Mouse (Mus musculus) liver, embryonic 16.5 days (tissue): ENCODE measurements at regions not wholly inside any gene's neighbourhood (a gene's known extent, or its start where the extent isn't known, plus 50 kb on each side); places are given as distances from the start of the nearest gene placed in this dataset.

Source experiments
- ATAC-seq: fragments of 200-750 bp; cut with Nextera tagmentation; 2 replicates; pipeline ENCODE4 v1.8.0; 2017; ENCODE audit warnings: low read depth, mild to moderate bottlenecking, moderate number of reproducible peaks, moderate library complexity
- H3K27ac ChIP-seq: fragments of 300-500 bp; sonication (generic); 2 replicates; pipeline ENCODE4 v1.5.1; 2014; ENCODE audit warnings: mild to moderate bottlenecking, low read length
- H3K27me3 ChIP-seq: fragments of 300-500 bp; sonication (generic); 2 replicates; pipeline ENCODE4 v1.6.1; 2014; ENCODE audit warnings: low read depth, low read length, mixed read lengths; ENCODE audit not compliant: control insufficient read depth, insufficient read depth
- H3K36me3 ChIP-seq: fragments of 300-500 bp; sonication (generic); 2 replicates; pipeline ENCODE4 v1.6.1; 2014; ENCODE audit warnings: mild to moderate bottlenecking; ENCODE audit not compliant: control insufficient read depth, insufficient read depth
- H3K4me1 ChIP-seq: fragments of 300-500 bp; sonication (generic); 2 replicates; pipeline ENCODE4 v1.6.1; 2014; ENCODE audit warnings: low read depth, low read length, mixed read lengths; ENCODE audit not compliant: control insufficient read depth
- H3K4me2 ChIP-seq: fragments of 300-500 bp; sonication (generic); 2 replicates; pipeline ENCODE4 v1.6.1; 2014; ENCODE audit warnings: low read depth, low read length, mixed read lengths
- H3K4me3 ChIP-seq: fragments of 300-500 bp; sonication (generic); 2 replicates; pipeline ENCODE4 v1.5.1; 2014; ENCODE audit warnings: low read depth, mild to moderate bottlenecking, low read length
- H3K9ac ChIP-seq: fragments of 300-500 bp; sonication (generic); 2 replicates; pipeline ENCODE4 v1.6.1; 2014; ENCODE audit warnings: low read depth, low read length
- H3K9me3 ChIP-seq: fragments of 300-500 bp; sonication (generic); replicated peaks from 2 replicates; pipeline ENCODE4 v1.6.1; 2016; ENCODE audit warnings: low read length; ENCODE audit not compliant: control insufficient read depth
- WGBS: fragments of 180-500 bp; shearing (Covaris S2); extraction: QIAGEN DNeasy Blood & Tissue Kit; methylation state at CpG from one replicate; pipeline ENCODE4 v1.1.7; 2014; ENCODE audit not compliant: insufficient replicate concordance; 5-methylcytosine and 5-hydroxymethylcytosine counted together

GRCm38 (mm10) chr19:60408436-60408835 lies 59.7 kb downstream of the Prlhr start:
- H3K27me3 ChIP-seq: no peaks in the 10 kb centered on the region

GRCm38 (mm10) chr19:60399425-60399824 lies 68.7 kb downstream of the Prlhr start:
- 28% methylated on average over 3 of the region's 3 CpGs for WGBS
- H3K4me2 ChIP-seq: peak overlapping the region; percentile 24; the same call in 1 of the 2 replicates
- peak; percentile 96 for ATAC-seq

More at GRCm38 (mm10) chr19:60408436-60408835, 59.7 kb downstream of the Prlhr start:
- no peak overlapping the region for H3K27ac ChIP-seq
- ATAC-seq: no peak
- H3K9me3 ChIP-seq: no peaks in the 10 kb centered on the region
- no peak overlapping the region for H3K4me2 ChIP-seq
- H3K36me3 ChIP-seq: no peaks in the 10 kb centered on the region
- 64% methylated on average over 3 of the region's 3 CpGs for WGBS
- H3K4me3 ChIP-seq: no peak overlapping the region
- H3K4me1 ChIP-seq: no peaks in the 10 kb centered on the region
- H3K9ac ChIP-seq: no peak overlapping the region

GRCm38 (mm10) chr19:60397666-60398065 lies 70.4 kb downstream of the Prlhr start:
- H3K4me2 ChIP-seq: no peak overlapping the region
- H3K4me1 ChIP-seq: peaks cover 3% of the 10 kb centered on the region; the same call in 1 of the 2 replicates
- 59% methylated on average over 1 of the region's 1 CpGs for WGBS
- no peaks in the 10 kb centered on the region for H3K9me3 ChIP-seq
- no peak overlapping the region for H3K27ac ChIP-seq
- no peaks in the 10 kb centered on the region for H3K27me3 ChIP-seq
- no peaks in the 10 kb centered on the region for H3K36me3 ChIP-seq
- H3K4me3 ChIP-seq: no peak overlapping the region
- ATAC-seq: no peak
- no peak overlapping the region for H3K9ac ChIP-seq

More at GRCm38 (mm10) chr19:60399425-60399824, 68.7 kb downstream of the Prlhr start:
- Histone ChIP-seq H3K4me1 (peaks cover 3% of the 10 kb centered on the region; the same call in 1 of the 2 replicates), H3K36me3 (no peaks in the 10 kb centered on the region), H3K9ac (no peak overlapping the region), H3K9me3 (no peaks in the 10 kb centered on the region), H3K4me3 (no peak overlapping the region), H3K27ac (no peak overlapping the region), H3K27me3 (no peaks in the 10 kb centered on the region)

GRCm38 (mm10) chr19:60396604-60397003 lies 71.5 kb downstream of the Prlhr start:
- Histone ChIP-seq H3K9ac (no peak overlapping the region), H3K36me3 (no peaks in the 10 kb centered on the region), H3K27ac (no peak overlapping the region), H3K4me2 (no peak overlapping the region), H3K27me3 (no peaks in the 10 kb centered on the region), H3K4me3 (no peak overlapping the region), H3K9me3 (no peaks in the 10 kb centered on the region), H3K4me1 (peaks cover 3% of the 10 kb centered on the region; the same call in 1 of the 2 replicates)
- 71% methylated on average over 5 of the region's 5 CpGs for WGBS
- ATAC-seq: no peak

- Histone ChIP-seq H3K9me3 (no peaks in the 10 kb centered on the region), H3K4me1 (peaks cover 22% of the 10 kb centered on the region), H3K27me3 (no peaks in the 10 kb centered on the region), H3K27ac (peak overlapping the region; percentile 41), H3K36me3 (no peaks in the 10 kb centered on the region), H3K4me3 (no peak overlapping the region), H3K4me2 (no peak overlapping the region), H3K9ac (no peak overlapping the region)
- 15% methylated on average over 3 of the region's 3 CpGs for WGBS
- peak; percentile 99 for ATAC-seq
Observed at GRCm38 (mm10) chr19:60386563-60387241, 81.4 kb downstream of the Prlhr start.

- no peaks in the 10 kb centered on the region for H3K9me3 ChIP-seq
- no peaks in the 10 kb centered on the region for H3K27me3 ChIP-seq
- no peak overlapping the region for H3K4me2 ChIP-seq
- no peak overlapping the region for H3K27ac ChIP-seq
- no peak for ATAC-seq
- H3K9ac ChIP-seq: no peak overlapping the region
- H3K4me3 ChIP-seq: no peak overlapping the region
- H3K4me1 ChIP-seq: peaks cover 22% of the 10 kb centered on the region
- no peaks in the 10 kb centered on the region for H3K36me3 ChIP-seq
- WGBS: 71% methylated on average over 5 of the region's 5 CpGs
Observed at GRCm38 (mm10) chr19:60384721-60385120, 83.4 kb downstream of the Prlhr start.

DNA sequence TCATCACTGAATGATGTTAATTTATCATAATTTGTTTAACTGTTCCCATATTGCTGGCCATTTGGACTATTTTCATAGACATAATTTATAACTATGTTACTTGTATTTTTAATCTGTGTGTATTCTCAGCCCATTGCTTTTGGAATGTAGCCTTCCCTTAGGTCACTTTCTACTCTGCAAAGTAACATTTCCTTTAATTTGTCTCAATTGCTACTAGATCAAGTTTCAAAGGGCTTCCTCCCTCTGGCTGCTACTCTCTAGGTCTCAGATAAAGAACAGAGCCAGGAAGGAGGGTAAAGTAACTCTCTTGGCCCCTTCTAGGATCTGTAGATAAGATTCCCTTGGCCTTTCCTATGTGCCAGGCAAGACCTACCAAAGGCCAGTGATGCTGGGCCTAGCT lies 85.4 kb downstream of the Prlhr start:
- Histone ChIP-seq H3K4me2 (no peak overlapping the region), H3K9ac (no peak overlapping the region), H3K27me3 (no peaks in the 10 kb centered on the region), H3K27ac (no peak overlapping the region), H3K4me3 (no peak overlapping the region), H3K4me1 (peaks cover 19% of the 10 kb centered on the region), H3K9me3 (no peaks in the 10 kb centered on the region), H3K36me3 (no peaks in the 10 kb centered on the region)
- ATAC-seq: no peak

DNA sequence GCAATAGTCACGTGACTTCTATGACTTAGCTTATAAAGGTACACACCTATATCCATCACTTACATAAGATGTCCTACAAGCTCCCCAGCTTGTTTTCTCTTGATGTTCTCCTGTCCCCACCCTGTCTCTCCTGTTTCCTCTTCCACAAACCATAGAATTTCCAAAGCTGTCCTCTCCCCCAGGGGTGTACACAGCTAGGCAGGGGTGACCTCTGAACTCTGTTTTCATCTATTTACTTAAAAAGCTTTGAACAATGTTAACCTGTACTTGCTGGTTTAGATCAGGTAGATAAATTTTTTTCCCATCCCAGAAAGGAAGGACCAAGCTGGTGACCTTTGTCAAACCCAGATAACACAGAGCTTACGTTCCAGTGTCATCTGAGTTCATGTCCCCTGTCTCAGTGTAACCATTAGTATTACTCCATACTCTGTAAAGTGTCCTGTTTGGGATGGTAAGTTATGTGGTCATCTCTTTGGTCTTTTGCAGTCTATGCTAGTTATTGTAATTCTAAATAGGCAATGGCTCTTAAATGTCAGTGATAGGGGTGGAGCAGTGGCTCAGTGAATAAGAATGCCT lies 89.0 kb downstream of the Prlhr start:
- H3K4me2 ChIP-seq: no peak overlapping the region
- H3K27me3 ChIP-seq: no peaks in the 10 kb centered on the region
- H3K36me3 ChIP-seq: no peaks in the 10 kb centered on the region
- H3K4me3 ChIP-seq: no peak overlapping the region
- 38% methylated on average over 2 of the region's 2 CpGs for WGBS
- peaks cover 5% of the 10 kb centered on the region for H3K4me1 ChIP-seq
- ATAC-seq: peak; percentile 69
- no peak overlapping the region for H3K27ac ChIP-seq
- no peaks in the 10 kb centered on the region for H3K9me3 ChIP-seq
- H3K9ac ChIP-seq: no peak overlapping the region

GRCm38 (mm10) chr19:60363988-60364599 lies 104.0 kb downstream of the Prlhr start:
- 53% methylated on average over 4 of the region's 4 CpGs for WGBS
- Histone ChIP-seq H3K4me3 (no peak overlapping the region), H3K27me3 (no peaks in the 10 kb centered on the region), H3K27ac (no peak overlapping the region), H3K4me1 (no peaks in the 10 kb centered on the region), H3K4me2 (no peak overlapping the region), H3K36me3 (no peaks in the 10 kb centered on the region), H3K9ac (no peak overlapping the region), H3K9me3 (no peaks in the 10 kb centered on the region)
- ATAC-seq: no peak
